Mouse (Mus musculus): ENCODE data around the gene Gpr161.

DNA sequence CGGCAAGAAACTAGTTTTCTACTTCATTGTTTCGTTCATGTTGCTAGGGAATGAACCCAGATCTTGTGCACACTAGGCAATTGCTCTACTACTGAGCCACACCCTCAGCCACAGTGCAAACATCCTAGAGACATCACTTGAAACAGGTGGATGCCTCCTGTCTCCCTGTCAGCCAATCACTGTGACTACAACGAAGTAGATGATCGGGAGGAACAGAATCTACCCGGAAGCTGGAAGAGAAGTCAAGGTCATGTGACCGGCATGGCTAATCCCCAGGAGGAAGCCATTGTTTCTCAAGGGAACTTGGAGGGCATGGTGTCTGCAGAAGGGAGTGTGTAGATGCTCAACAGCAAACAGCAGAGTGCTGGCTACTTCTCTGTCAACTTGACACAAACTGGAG lies 20.6 kb upstream of the Gpr161 start:
- TF ChIP-seq CTCF (IDR thresholded peaks at IDR 0.05; ENCODE audit: borderline replicate concordance, insufficient read depth, low read length) (no peak), POLR2A (IDR thresholded peaks at IDR 0.05; ENCODE audit: low read depth, low read length) (no peak)

Measured in embryonic fibroblast, embryonic 13.5 days (primary cell).